Mouse (Mus musculus): ENCODE data around the gene Foxp1.
A peak's percentile ranks its signal among the peaks of the same experiment; 100 is the strongest.

Foxp1 gene

DNA sequence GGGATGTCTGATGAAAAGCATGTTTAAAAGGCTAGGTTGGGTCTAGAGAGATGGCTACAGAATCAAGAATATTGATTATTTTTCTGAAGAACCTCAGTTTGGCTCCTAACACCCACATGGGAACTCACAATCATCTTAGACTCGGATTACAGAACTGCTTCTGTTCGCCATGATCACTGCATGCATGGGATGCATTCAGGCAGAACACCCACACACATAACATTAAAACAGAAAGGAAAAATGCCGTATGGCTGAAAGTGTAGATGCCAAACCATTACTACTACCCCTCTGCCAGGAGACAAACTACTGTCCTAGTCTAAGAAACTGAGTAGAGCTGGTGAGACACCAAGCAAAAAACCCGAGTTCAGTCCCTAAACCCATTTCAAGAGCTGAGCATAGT is 192.4 kb downstream of the Foxp1 start:
- DNase-seq (ENCODE audit: low spot score in 2 of 2): no peak

DNA sequence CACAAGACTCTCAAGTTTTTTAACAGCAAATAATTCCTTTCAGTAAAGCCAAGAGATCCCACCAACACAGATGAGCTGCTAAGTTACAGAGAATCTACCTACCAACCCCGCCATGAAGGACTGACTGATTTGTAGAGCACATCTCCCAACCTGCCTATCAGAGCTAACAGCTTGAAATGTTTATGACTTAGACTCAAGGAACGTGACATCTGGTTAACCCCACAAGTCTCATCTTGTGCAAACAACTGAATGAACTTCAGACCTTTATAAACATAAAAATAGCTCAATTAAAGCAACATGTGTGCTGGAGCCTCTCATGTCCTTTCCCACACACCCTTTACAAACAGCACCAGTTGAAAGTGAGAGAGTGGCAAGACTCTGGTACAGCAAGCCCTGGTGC is 193.9 kb downstream of the Foxp1 start:
- no peak for DNase-seq (ENCODE audit: low spot score in 2 of 2)

DNA sequence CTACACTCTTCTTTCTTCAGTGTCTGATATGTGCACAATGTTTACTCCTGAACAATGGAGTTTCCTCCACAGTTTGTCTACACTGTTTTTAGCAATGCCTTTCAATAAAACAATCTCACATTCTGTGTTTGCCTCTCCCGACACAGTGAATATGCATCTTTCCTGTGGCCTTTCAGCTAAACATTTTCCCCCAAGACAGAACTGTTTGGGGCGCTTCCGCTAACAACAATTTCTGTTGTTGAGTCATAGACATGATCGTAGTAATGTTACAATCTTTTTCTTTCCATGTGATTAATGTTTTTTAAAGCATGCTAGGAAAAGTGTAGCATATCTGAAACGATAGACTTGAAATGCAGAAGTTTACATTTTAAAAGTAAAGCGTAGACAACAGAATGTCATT is 194.4 kb downstream of the Foxp1 start:
- DNase-seq (ENCODE audit: low spot score in 2 of 2): no peak

DNA sequence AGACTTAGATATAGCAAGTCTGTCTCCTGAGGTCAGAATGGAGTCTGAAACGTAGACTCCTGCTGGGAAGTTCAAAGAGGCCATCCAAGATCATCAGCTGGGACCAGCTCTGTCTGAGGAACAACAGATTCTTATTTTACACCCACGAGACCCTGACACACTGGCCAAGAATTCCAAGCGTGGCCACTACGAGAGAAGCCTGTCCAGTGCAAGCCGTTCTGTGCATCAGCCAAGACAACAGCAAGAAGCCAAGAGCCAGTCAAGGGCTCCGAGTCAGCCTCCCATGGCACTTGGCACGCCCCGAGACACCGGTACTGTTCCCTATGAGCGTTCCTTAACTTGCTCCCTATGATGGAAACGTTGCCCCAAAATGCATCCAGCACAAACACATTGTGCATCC is 194.8 kb downstream of the Foxp1 start:
- no peak for DNase-seq (ENCODE audit: low spot score in 2 of 2)

DNA sequence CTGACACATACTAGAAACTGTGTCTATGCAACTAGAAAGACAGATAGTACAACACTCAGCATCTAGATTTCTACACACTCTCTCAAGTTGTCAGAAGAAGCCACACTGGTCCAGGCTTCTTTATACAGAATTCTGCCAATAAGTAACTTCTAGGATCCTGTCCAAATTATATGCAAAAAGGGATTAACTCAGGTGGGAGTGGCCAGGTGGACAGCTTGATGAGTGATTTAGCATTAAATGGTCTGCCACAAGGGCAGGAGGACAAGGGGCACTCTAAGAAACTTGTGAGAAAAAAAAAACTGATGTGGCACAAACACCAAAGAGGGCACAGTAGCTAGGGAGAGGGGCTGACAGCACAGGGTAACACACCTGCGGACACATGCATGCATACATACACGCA is 196.6 kb downstream of the Foxp1 start:
- DNase-seq (ENCODE audit: low spot score in 2 of 2): no peak

DNA sequence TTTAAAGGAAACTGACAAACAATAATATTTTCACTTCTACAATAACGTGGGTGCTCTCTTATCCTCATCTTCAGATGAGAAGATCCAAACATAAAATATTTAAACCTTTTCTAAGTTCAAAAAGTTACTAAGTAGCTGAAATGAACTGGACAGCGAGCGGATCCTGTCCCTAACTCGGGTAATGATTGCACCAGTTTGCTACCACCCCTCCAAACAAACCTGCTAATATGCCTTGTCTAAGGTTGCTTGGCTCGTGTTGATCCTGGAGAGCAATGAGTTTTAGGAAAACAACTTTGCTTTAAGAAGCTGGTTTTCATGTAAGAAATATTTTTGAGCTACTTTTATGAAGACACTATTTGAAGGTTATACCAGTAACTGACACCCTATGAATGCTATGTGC is 197.1 kb downstream of the Foxp1 start:
- DNase-seq (ENCODE audit: low spot score in 2 of 2): no peak

DNA sequence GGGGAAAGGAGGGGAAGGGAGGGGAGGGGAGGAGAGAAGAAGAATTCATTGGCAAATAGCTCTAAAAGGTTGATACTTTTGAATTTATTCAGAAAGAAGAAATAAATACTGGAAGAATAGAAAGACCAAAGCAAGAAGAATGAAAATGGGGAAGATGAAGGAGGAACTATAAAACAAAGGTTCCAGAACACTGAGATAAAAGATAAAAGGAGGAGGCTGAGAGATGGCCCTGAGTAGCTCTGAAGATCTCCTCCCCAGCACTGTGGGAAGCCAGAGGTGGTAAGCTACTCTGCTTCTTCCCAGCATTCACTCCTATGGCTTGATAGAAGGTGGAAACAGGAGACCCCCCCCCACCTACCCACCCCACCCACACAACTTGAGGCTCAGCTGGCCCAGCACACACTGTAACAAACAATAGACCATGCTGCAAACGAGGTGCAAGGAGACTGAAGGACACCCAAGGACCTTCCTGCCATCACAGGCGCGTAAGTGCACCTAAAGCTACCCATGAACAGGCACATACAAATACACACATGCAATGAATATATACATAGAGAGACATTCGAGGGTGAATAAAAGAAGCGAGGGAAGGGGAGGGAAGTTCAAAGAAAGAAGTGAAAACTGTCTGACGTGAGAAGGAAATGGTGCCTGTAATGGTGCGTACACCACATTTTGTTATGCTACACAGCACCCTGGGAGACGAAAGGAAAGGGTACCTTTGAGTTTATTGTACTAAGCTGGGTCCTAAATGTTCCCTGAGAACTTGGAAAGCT is 200.2 kb downstream of the Foxp1 start:
- DNase-seq (ENCODE audit: low spot score in 2 of 2): no peak

DNA sequence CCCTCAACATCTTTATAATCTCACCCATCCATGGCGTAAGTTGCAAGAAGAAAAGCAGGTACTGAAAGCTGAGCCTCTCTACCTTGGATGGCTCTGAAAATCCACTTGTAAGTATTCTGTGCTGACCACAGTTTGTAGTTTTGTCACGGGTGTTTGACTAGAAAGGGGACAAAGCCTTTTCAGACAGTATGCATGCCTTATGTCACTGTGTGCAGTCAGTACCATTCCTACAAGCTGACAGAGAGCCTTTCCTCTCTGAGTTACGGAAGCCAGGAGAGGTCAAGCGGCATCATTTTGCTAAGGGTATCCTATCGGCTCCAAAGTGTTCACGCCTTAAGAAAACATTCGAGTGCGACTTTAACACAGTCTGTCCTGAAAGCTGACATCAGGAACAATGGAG is 202.1 kb downstream of the Foxp1 start:
- no peak for DNase-seq (ENCODE audit: low spot score in 2 of 2)

DNA sequence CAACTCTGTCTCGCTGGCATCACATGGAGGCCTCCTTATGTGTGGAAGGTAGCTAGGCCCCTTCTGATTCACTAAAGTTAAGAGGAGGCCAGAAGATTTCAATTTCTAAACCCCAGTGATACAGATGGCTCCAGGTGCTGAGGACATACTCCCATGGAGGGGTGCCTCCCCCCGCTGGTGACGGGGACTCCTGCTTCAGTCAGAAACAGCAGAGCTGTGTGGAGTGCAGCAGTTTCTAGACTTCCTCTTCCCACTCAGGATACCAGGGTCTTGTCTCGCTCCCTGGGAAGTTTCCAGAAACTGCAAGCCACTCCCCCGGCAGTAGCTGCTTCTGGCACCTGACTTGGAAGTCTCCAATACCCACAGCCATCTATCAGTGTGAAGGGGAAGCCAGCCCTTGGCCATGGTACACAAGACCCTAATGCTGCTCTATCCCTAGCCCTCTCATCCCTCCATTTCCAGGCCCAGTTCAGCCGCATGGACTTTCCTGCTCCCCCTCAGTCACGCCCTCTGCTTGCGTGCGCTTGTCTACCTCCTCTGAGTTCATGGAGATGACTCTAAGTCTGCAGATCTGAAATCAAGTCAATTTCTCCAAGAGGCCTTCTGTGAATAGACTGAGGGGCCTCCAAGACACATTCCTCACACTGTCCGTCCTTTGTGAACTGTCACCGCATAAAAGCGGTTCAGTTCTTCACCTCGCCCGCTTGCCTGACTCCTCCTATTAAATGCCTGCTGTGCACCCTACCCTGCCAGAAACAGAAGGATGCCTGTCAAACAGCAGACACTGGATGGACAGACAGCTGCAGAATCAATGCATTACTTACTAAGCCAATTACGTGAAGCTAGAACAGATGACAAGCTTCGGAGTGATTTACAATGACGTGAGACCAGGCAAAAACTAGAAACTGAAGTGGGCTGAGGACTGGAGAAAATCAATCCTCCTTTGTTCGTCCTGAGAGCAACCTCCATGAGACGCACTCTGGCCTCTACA is 202.8 kb downstream of the Foxp1 start:
- no peak for DNase-seq (ENCODE audit: low spot score in 2 of 2)

DNA sequence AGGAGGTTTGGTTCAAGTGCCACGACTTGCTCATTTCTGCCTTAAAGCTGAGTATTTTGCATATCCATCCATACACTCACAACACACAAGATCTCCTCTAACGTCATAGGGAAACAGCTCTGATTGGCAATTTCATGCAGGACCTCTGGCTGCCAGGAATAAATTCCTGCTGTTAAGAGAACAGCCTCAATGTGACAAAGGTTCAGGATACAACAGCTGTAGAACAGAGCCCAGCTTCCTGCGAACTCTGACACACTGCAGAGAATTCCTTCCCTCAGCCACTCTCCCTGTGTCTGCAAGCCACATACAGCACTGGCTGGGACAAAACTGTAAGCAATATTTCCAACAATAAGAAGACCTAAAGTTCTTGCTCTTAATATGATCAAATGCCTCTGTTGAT is 207.8 kb downstream of the Foxp1 start:
- DNase-seq (ENCODE audit: low spot score in 2 of 2): no peak

DNA sequence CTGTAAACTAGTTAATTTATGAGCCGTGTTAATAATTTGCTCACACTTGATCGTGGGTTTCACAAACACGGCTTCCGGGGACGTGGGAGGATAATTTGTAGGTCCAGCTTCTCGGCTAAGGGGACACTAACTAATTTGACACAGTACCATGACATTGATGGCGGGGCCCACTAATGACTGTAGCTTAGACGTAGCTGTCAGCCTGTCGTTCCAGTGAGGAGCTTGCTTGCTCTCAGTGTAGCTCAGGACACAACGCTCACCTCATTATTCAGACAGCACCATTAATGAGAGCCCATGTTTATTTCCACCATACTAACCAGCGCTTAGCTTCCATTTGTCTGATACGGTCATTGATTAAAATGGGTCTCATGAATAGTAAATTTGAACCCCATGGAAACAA is 212.0 kb downstream of the Foxp1 start:
- no peak for DNase-seq (ENCODE audit: low spot score in 2 of 2)

DNA sequence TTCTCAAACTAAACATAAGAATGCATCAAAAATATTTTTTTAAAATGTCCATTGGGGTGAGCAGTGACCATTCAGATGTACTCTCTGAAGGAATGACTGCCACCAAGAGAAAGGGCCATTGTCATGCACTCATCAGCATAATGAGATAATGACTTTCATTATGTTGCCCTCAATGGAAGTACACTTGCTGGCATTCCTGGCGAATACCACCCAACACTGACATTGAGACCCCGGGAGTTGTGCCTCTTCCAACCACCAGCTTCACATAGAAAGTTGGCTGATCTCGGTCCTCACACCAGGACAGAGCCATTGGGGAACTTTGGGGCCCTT is 212.4 kb downstream of the Foxp1 start:
- DNase-seq (ENCODE audit: low spot score in 2 of 2): no peak

DNA sequence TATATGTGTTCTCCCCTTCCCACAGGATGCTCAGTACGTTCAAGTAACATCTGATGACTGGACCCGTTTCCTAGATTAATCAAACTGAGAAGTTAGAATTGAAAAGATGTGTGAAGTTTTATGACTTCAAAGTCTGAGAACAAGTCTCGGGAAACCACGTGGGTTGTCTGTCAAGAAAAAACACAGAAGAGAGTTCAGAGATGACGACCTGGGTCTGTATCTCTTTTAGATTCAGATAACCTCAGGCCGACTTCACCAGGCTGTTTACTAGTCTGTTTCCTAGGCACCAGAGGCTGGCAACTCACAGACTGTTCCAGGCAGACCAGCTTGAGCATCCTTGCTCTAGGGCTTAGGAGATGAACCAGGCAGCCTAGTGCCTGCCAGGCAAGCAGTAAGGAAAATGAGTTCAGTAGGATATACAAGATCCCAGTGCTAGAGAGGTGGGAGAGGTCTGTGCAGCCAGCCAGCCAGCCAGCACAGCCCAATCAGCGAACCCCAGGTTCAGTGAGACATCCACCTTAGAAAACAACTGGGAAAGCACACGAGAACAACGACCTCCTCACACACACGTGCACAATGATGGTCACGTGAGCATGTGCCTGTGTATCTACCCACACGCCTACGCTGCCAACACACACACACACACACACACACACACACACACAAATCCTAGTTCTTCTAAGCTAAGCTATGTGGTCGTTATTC is 212.9 kb downstream of the Foxp1 start:
- DNase-seq (ENCODE audit: low spot score in 2 of 2): no peak

DNA sequence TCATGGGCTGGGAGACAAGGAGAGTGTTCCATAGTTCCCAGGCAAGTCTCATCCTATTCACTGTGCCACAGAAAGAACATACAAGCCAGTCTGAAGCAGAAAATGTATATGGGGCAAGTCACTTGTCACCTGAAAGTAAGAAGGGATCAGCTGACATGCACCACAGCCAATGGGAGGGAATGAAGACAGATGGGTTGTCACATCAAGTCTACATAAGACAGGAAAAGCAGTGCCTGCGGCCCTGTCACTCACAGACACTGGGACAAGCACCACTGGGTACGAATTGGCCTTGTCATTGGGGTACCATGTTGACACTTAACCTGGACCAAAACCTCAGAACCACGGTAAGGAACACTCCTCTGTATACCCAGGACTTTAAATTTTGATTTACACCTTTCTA is 216.8 kb downstream of the Foxp1 start:
- DNase-seq (ENCODE audit: low spot score in 2 of 2): no peak

DNA sequence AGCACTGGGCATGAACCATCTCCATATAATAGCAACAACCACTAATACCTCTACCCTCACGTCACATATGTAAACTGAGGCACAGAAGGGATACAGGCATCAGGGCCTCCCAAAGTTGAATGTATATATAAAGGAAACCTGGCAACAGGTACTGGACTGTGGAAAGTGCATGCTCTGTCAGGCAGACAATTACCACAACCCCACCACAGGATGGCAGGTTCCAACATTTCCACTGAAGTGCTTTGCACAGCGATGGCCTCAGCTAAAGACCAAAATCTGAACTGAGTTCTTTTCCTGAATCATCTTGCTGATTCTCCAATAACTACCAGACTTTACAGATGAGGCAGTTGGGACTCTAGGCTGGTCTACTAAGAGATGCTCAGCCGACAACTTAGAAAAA is 217.3 kb downstream of the Foxp1 start:
- DNase-seq (ENCODE audit: low spot score in 2 of 2): no peak

DNA sequence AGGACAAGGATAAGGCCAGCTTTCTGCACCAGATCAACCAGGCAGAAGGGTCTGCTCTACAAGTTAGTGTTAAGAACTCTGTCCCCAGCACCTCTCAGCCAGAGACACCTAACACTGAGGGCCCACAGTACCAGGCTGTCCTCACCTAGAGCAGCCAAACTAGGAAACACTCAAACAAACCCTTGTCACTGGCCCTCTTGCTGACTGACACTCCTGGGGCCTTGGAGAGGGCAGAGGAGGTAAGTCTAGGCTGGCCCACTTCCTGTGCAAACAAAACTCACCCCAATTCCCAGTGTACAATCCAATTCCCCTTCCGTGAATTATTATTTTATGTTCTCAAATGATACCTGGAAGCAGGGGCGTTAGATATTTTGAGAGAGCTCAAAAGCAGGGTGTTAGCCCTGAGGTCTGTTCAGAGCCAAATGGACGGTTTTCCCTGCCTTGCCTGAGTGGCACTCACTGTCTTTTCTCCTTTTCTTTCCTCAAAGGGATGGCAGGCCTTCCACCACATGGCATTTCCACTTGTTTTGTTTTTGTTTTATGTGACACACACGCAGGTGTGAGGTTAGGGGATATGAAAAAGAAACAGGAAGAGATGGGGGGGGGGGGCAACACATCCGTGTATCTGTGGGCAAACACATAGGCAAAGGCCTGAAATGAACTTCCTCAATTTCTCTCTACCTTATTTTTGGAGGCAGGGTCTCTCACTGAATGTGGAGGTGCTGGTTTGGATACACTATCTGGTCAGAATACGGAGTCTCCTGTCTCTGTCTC is 219.7 kb downstream of the Foxp1 start:
- no peak for DNase-seq (ENCODE audit: low spot score in 2 of 2)

DNA sequence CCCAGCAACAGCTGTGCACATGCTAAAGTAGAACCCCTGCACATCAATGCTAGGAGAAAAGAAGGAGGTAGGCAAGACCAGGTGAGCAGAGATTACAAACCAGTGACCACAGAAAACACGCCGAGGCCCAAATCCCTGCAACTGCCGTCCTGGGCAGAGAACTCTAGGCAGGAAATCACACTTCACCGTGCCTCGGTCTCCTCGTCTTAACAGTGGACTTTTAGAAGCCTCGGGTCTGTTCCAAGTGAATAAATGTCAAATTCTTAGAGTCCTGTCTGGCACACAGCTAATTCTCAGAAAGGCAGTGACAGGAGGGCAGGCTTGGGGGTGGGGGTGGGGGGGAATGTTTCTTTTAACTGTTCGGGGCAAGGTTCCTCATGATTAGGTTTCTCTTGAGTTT is 220.6 kb downstream of the Foxp1 start:
- DNase-seq (ENCODE audit: low spot score in 2 of 2): no peak

DNA sequence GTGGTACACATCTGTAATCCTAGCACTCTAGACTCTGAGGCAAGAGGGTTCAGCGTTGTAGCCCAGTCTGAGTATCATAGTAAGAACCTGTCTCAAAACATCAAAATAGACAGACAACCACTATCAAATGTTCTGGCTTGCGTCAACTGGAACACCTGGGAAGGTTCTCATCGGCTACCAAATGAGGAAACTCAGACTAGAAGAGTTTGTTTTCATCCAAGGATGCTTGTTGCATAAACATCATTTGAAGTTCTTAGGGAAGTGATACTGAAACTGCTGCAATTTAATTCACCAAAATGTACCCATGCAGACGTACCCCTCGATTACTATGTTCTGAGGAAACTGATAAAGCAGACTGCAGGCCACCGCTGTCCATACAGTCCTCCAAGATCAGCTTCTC is 222.3 kb downstream of the Foxp1 start:
- DNase-seq (ENCODE audit: low spot score in 2 of 2): no peak

DNA sequence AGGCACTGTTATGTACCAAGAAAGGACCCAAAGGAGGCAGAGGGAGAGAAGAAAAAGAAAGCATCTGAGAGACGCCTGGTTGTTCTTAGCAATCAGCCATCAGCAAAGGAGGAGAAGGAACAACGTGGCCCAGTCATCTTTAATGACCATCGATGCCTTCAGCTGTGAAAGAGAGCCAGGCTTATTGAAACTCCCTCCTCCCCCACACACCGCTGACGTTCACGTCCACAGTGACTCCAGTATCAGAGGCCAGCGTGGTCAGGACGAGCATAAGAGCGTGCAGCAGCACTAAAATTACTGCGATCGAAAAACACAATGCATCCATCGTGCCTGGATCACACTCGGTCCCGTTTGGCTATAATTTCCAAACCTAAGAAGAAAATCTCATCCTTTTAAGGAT is 223.3 kb downstream of the Foxp1 start:
- DNase-seq (ENCODE audit: low spot score in 2 of 2): no peak

DNA sequence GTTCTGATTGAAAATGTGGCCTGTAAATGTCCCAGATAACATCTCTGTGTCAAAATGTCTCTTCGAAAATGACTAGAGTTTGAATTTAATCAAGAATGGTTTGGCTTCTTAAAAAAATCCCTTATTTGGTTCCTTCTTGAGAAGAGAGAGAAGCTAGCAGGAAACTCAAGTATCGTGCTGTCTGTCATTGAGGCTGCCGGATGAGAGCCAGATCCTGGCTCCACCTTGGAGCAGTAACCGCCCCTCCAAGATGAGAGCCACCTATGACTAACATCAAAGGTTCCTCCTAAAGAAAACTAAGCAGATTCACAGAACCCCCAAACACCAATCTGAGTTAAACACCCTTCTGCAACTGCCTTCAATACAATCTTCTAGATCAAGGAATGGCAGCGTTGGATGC is 225.0 kb downstream of the Foxp1 start:
- no peak for DNase-seq (ENCODE audit: low spot score in 2 of 2)

DNA sequence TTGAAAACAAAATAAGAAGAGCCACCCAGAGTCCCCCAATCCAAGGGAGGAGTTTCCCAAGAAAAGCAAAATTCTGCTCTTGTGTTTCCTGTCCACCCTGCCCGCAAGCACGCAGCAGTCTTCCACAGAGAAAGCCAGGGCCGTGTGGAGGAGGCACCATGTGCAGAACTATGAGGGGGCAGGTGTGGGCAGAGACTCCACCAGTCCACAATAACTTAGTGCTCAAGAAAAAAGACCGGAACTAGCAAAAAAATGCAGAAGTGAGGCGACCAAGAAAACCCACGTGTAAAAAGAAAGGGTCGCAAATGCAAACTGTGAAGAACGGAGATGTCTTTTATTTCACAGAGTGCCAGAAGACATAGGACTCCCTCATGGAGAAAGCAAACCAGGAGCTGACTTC is 227.0 kb downstream of the Foxp1 start:
- DNase-seq (ENCODE audit: low spot score in 2 of 2): peak; percentile 54 to 55

DNA sequence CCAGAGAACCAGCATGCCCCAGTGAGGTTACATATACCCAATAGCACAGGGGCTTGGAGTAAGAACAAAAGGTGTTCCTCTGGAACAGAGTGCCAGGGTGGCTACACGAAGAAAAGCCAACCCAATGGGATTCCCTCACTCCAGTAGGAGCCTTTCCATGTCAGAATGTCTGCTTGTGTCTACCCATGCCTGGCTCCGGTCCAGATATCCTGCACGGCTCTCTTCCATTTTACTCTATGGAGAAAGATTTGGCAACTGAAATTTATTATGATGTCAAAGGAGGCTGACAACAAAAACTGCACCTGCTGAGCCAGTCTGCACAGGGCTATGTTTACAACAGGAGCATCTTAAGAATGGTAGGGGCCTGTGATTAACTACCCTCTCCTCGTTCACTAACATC is 233.3 kb downstream of the Foxp1 start:
- DNase-seq (ENCODE audit: low spot score in 2 of 2): no peak
